Mouse (Mus musculus): ENCODE measurements around the gene Zbtb14.
A peak's percentile ranks its signal among the peaks of the same experiment; 100 is the strongest.

Gene Zbtb14

GRCm38 (mm10) chr17:69382511-69383100 is at the start of gene Zbtb14:
Zbtb14 (plus strand) TSS chr17:69383050.
- peak; percentile 97 for DNase-seq (ENCODE audit: low spot score)

- DNase-seq (ENCODE audit: low spot score), result no peak
Observed at GRCm38 (mm10) chr17:69346056-69346455, 36.8 kb upstream of the Zbtb14 start.

GRCm38 (mm10) chr17:69349014-69349531 is 33.8 kb upstream of the Zbtb14 start:
- peak; percentile 34 for DNase-seq (ENCODE audit: low spot score)

GRCm38 (mm10) chr17:69365049-69365448 is 17.8 kb upstream of the Zbtb14 start:
- peak; percentile 56 for DNase-seq (ENCODE audit: low spot score)

- DNase-seq (ENCODE audit: low spot score), result no peak
Observed at GRCm38 (mm10) chr17:69380838-69381237, 2.0 kb upstream of the Zbtb14 start.

GRCm38 (mm10) chr17:69383201-69383940 is 521 bp downstream of the Zbtb14 start:
- DNase-seq (ENCODE audit: low spot score), result peak; percentile 65

- peak; percentile 75 for DNase-seq (ENCODE audit: low spot score)
Observed at GRCm38 (mm10) chr17:69383941-69384665, 1.3 kb downstream of the Zbtb14 start.

- DNase-seq (ENCODE audit: low spot score), result peak; percentile 73
Observed at GRCm38 (mm10) chr17:69396147-69397033, 13.5 kb downstream of the Zbtb14 start.

GRCm38 (mm10) chr17:69397163-69397562 is 14.3 kb downstream of the Zbtb14 start:
- no peak for DNase-seq (ENCODE audit: low spot score)

GRCm38 (mm10) chr17:69398092-69398491 is 15.2 kb downstream of the Zbtb14 start:
- no peak for DNase-seq (ENCODE audit: low spot score)

- peak; percentile 57 for DNase-seq (ENCODE audit: low spot score)
Observed at GRCm38 (mm10) chr17:69401146-69401545, 18.3 kb downstream of the Zbtb14 start.

- DNase-seq (ENCODE audit: low spot score), result no peak
Observed at GRCm38 (mm10) chr17:69416163-69416562, 33.3 kb downstream of the Zbtb14 start.

- DNase-seq (ENCODE audit: low spot score), result peak; percentile 97
Observed at GRCm38 (mm10) chr17:69416920-69417661, 34.2 kb downstream of the Zbtb14 start.

GRCm38 (mm10) chr17:69417724-69418373 is 35.0 kb downstream of the Zbtb14 start:
- DNase-seq (ENCODE audit: low spot score), result no peak

GRCm38 (mm10) chr17:69421592-69421991 is 38.7 kb downstream of the Zbtb14 start:
- peak; percentile 50 for DNase-seq (ENCODE audit: low spot score)

- no peak for DNase-seq (ENCODE audit: low spot score)
Observed at GRCm38 (mm10) chr17:69437836-69438235, 55.0 kb downstream of the Zbtb14 start.

GRCm38 (mm10) chr17:69438486-69438885 is 55.6 kb downstream of the Zbtb14 start:
- DNase-seq (ENCODE audit: low spot score), result no peak

GRCm38 (mm10) chr17:69438990-69439491 is 56.2 kb downstream of the Zbtb14 start, which contains the start of gene Akain1:
Akain1 (plus strand) TSS chr17:69439326.
- DNase-seq (ENCODE audit: low spot score), result no peak

- DNase-seq (ENCODE audit: low spot score), result no peak
Observed at GRCm38 (mm10) chr17:69439571-69440480, 57.0 kb downstream of the Zbtb14 start.
